Mouse (Mus musculus) CD4-positive naive resting alpha-beta T cell, adult 76 days (primary cell): Measurements from ENCODE around the gene Gm21962. TPM values are rescaled to one million over a fixed set of nuclear protein-coding genes. Genes with fewer than 3 reads are reported as not detected.

Source experiments
- total RNA-seq: library from RNA; stranded (reverse); gene quantifications from one replicate; pipeline ENCODE4 v1.2.4, GENCODE M21; 2023

The Gm21962 gene
- not detected for total RNA-seq

DNA sequence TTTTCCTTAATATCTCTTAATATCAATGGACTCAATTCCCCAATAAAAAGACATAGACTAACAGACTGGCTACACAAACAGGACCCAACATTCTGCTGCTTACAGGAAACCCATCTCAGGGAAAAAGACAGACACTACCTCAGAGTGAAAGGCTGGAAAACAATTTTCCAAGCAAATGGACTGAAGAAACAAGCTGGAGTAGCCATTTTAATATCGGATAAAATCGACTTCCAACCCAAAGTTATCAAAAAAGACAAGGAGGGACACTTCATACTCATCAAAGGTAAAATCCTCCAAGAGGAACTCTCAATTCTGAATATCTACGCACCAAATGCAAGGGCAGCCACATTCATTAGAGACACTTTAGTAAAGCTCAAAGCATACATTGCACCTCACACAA, at the start of gene Gm21962:
Gene Gm21962 (plus strand): TSS at position 301 of the 400 bp plus-strand sequence.

Other genes starting within 250 kb of the Gm21962 start
- gene Ddit4l, start 49.9 kb upstream of the Gm21962 start, total RNA-seq, result not detected
- gene H2afz, start 193.0 kb downstream of the Gm21962 start, total RNA-seq, result 219 TPM
- gene Dnajb14, start 196.2 kb downstream of the Gm21962 start, total RNA-seq, result 4.6 TPM
- gene Lamtor3, start 247.0 kb downstream of the Gm21962 start, total RNA-seq, result 53.8 TPM